Mouse (Mus musculus) left cerebral cortex, adult 18-20 months (tissue): ENCODE measurements at regions not wholly inside any gene's neighbourhood (a gene's known extent, or its start where the extent isn't known, plus 50 kb on each side); places are given as distances from the start of the nearest gene placed in this dataset.

Experiments used
- DNase-seq, 2 experiments: peaks; one replicate each; pipeline ENCODE4 v3.0.0; 2021 to 2022; ENCODE audit warnings: low spot score in 2 of 2, mixed read lengths in 1 of 2

- DNase-seq = no peak
Measured at GRCm38 (mm10) chr15:36945309-36945708, 62.3 kb downstream of the Zfp706 start.

DNA sequence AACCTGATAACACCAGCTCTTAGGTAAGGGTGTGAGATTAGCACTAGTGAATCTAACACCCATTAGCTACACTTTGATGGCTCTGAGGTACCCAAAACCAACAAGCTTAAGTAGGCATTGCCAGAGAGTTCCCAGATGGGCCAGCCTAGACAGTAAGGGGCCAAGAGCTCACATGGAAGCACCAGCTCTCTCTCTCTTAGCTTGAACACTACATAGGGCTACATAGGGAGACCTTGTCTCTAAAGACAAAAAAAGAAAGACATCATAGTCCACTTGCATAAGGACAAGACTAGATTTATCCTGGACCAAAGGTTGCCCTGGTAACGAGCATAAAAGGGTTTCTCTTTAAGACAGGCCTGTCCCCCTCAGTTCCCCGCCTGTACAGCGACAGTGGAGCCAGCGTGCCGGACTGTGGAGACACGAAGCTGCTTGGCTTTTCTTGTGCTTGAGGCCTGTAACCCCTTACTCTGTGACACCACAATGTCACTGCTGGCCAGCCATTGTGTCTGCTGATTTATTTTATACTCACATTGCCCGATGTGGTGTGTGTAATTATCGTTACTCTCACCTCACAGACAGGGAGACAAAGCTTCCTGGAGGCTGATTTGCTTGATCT, 62.9 kb downstream of the Zfp706 start:
- DNase-seq = no peak

GRCm38 (mm10) chr15:36943492-36944112, 64.0 kb downstream of the Zfp706 start:
- DNase-seq = peak; percentile 29 to 47

GRCm38 (mm10) chr15:36942261-36942660, 65.3 kb downstream of the Zfp706 start:
- DNase-seq = no peak

- no peak for DNase-seq
Measured at GRCm38 (mm10) chr15:36941741-36942140, 65.8 kb downstream of the Zfp706 start.

- DNase-seq = no peak
Measured at GRCm38 (mm10) chr15:36939608-36940007, 68.0 kb downstream of the Zfp706 start.

GRCm38 (mm10) chr15:36939153-36939552, 68.4 kb downstream of the Zfp706 start:
- no peak for DNase-seq

DNA sequence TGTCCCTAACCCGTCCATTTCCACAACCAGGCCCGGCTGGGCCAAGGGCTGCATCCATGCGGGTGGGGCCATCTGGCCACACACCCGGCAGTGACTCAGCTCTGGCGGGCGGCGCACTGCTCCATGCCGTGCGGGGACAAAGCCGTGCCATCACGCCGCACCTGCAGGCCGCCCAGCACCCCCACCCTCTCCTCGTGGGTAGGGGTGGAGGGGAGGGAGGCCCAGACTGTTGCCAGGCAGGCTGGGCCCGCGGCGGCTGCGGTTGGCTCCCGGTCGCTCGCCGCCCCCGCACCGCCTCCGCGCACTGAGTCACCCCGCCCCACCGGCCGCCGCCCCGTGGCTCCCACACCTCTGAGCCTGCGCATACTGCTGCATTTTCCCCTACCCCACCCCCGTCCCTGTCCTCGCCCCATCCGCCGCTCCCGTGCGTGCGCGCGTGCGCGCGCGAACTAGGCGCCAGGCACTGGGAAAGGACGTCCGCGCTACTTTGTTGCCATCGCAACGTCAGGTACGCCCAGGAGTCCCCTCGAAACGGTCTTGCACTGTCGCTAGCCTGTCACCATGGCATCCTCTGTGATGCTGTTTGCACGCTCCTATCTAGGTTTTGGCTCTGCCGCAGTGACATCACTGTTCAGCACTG, 68.9 kb downstream of the Zfp706 start:
- peak; percentile 86 to 94 for DNase-seq

- peak in 1 of 2 experiments; percentile 36 for DNase-seq
Measured at GRCm38 (mm10) chr15:36937757-36938498, 69.6 kb downstream of the Zfp706 start.

DNA sequence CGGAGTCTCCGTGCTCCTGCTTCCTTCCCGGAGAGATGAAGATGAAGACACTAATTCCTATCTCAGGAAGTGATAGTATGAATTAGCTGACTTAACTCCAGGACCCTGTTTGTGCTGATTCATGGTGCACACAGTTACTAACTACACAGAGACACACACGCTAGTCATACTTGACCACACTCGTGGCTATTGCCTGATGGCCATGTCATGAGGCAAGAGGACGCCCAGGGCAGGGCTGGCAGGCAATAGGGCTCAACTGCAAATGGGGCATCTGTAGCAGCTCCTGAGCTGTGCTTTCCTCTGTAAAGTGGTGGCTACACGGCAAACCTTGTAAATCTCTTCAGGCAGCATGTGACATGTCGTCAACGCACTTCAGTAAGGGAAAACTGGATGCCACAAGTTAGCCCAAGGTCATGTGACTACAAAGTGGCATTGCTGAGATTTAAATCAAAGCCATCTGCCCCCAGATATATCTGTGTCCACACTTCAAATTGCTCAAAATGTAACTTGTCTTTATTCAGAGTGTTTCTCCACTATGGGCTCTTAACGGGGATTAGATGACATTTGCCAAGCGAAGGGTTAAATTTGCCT, 70.4 kb downstream of the Zfp706 start:
- DNase-seq = no peak

- no peak for DNase-seq
Measured at GRCm38 (mm10) chr15:36934801-36935200, 72.8 kb downstream of the Zfp706 start.

DNA sequence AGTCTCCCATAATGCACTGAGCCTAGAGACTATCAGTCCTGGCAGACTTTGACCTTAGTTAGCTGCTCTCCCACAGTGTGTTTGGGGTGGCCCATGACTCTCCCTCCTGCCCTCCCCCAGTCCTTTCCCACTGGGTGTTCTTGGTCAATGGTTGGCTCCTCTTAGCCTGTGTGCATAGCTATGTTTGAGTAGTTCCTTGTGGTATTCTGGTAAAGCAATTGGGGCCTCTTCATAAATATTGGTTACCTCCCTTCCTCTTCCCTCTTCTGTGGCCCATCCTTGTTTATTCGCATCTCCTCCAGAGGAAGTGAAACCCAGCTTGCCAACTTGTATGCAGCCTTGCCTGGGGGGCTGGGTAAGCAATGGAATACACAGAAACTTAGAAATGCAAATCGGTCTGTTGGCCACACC, 74.0 kb downstream of the Zfp706 start:
- no peak for DNase-seq

DNA sequence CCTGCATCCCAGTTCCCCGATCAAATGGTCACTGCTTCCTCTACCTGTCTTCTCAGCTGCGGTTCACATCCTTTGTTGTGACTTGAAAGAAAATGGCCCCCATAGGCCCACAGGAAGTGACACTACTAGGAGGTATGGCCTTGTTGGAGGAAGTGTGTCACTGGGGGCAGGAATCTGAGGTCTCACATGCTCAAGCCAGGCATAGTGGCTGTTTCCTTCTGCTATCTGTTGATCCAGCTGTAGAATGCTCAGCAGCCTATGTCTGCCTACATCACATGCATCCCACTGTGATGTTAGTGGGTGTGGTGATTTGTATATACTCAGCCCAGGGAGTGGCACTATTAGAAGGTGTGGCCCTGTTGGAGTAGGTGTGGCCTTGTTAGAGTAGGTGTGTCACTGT, 76.1 kb downstream of the Zfp706 start:
- DNase-seq = no peak

DNA sequence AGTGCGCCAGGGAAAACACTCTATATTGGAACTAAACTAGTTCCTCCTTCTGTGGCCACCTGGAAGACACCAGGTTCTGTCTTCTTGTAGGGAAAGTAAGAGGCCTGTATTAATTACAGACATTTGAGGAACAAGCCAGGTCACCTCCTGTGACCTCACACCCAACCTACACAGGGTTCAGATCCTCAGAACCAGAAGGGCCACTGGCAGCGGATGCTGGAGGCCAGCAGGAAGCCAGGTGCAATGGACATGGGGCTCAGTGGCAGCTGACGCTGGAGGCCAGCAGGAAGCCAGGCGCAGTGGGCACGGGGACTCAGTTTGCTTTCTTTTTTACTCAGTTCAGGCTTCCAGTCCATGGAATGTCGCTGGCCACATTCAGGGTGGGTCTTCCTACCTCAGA, 77.1 kb downstream of the Zfp706 start:
- DNase-seq = no peak

DNA sequence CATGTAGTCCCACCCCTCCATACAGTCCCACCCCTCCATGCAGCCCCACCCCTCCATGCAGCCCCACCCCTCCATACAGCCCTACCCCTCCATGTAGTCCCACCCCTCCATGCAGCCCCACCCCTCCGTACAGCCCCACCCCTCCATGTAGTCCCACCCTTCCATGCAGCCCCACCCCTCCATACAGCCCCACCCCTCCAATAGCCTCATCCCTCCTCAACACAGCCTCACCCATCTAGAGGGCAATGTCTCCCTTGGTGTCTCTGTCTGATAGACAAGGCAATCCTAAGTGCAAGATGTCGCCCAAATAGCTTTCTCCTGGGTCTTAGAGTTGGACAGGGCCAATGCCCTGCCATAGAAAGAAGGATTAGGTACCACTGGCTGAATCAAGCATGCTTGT, 77.8 kb downstream of the Zfp706 start:
- no peak for DNase-seq

DNA sequence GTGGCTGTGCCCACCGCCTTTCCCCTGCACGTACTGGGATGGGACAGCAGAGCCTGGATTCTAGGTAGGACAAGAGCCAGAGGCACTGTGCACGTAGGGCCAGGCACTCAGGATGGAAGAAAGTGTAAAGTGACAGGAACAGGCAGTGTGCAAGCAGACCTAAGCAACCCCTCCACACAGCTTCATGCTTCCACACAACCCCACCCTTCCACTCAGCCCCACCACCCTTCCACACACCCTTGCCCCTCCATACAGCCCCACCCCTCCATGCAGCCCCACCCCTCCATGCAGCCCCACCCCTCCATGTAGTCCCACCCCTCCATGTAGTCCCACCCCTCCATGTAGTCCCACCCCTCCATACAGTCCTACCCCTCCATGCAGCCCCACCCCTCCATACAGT, 78.5 kb downstream of the Zfp706 start:
- DNase-seq = no peak

DNA sequence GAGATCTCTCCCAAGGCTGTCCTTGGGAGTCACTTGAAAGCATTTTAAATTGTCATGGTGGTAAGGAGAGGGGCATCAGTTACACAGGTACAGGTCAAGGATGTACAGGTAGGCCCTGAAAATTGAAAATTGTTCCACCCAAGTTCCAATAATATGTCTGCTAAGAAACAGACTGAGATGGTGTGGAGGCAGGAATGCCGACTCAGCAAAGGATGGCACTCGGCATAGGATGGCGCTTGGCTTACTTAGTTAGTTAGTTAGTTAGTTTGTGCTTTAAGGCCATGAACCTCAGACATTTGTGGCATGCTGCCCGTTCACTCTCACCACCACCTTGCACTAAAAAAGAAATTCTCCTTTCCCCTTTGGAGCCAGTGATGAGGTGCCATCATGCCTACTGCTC, 78.9 kb downstream of the Zfp706 start:
- no peak for DNase-seq

GRCm38 (mm10) chr15:36927436-36927835, 80.1 kb downstream of the Zfp706 start:
- no peak for DNase-seq

GRCm38 (mm10) chr15:36924171-36924570, 83.4 kb downstream of the Zfp706 start:
- DNase-seq = no peak

- no peak for DNase-seq
Measured at GRCm38 (mm10) chr15:36921384-36921783, 86.2 kb downstream of the Zfp706 start.

GRCm38 (mm10) chr15:36920886-36921285, 86.7 kb downstream of the Zfp706 start:
- no peak for DNase-seq

GRCm38 (mm10) chr15:36919704-36920103, 87.9 kb downstream of the Zfp706 start:
- no peak for DNase-seq
